Mouse (Mus musculus) lung, adult 2 months (tissue): ENCODE measurements around the gene Nfkbid. TPM values are rescaled to one million over a fixed set of nuclear protein-coding genes. Genes with fewer than 3 reads are reported as not detected.
"Not testable (repeated sequence)": the region's sequence is repeated elsewhere in the genome, so short reads cannot be mapped to it uniquely, and the experiment has no call there.

Source experiments
- DNase-seq: peaks from one replicate; pipeline ENCODE4 v3.0.0; 2022
- H3K4me1 ChIP-seq: fragments of 200-500 bp; 2 replicates; pipeline ENCODE4 v1.6.1; 2011; ENCODE audit warnings: low read length; ENCODE audit not compliant: control insufficient read depth, insufficient read depth
- H3K4me3 ChIP-seq: fragments of 200-500 bp; replicated peaks from 2 replicates; pipeline ENCODE3; 2011; ENCODE audit warnings: low read depth, mild to moderate bottlenecking, control low read depth, low read length; ENCODE audit errors: extremely low read depth
- CTCF ChIP-seq: fragments of 200-500 bp; IDR thresholded peaks from 2 replicates; pipeline ENCODE4 v1.5.1; 2011; ENCODE audit warnings: mild to moderate bottlenecking, low read length, control low read depth; ENCODE audit not compliant: insufficient read depth
- POLR2A ChIP-seq: fragments of 200-500 bp; IDR thresholded peaks from 2 replicates; pipeline ENCODE4 v1.6.1; 2011; ENCODE audit warnings: low read depth, mild to moderate bottlenecking, control low read depth, low read length, borderline replicate concordance; ENCODE audit errors: extremely low read depth
- WGBS: fragments of 180-500 bp; shearing (Covaris S2); methylation state at CpG from one replicate; pipeline ENCODE4 v1.1.7; 2018; 5-methylcytosine and 5-hydroxymethylcytosine counted together
- polyA plus RNA-seq: library from polyadenylated mRNA; depleted of rRNA; stranded (reverse); fragments of >200 nt; gene quantifications from 2 replicates; pipeline ENCODE4 v1.2.3, GENCODE M21; 2012; rRNA removed

Nfkbid gene
- polyA plus RNA-seq, 1 experiment, result 8.6 TPM

GRCm38 (mm10) chr7:30457629-30458330 is 36.2 kb downstream of the Nfkbid start, which contains the start of the genes Kirrel2 and Nphs1:
Kirrel2 (minus strand) TSS chr7:30457690.
Nphs1 (plus strand) TSS chr7:30458315.
- 6% methylated on average over 16 of the region's 16 CpGs for WGBS
- TF ChIP-seq CTCF, result no peak
- no peak for TF ChIP-seq POLR2A
- DNase-seq, result no peak

GRCm38 (mm10) chr7:30459484-30459883 is 38.0 kb downstream of the Nfkbid start:
- TF ChIP-seq CTCF (no peak), POLR2A (no peak)
- H3K4me3 ChIP-seq, result no peak overlapping the region
- DNase-seq, result no peak
- no peaks in the 10 kb centered on the region for H3K4me1 ChIP-seq
- WGBS, result 36% methylated on average over 6 of the region's 6 CpGs

More at GRCm38 (mm10) chr7:30457629-30458330, 36.2 kb downstream of the Nfkbid start, which contains the start of the genes Kirrel2 and Nphs1:
- no peaks in the 10 kb centered on the region for H3K4me1 ChIP-seq
- no peak within 1 kb of the TSS for H3K4me3 ChIP-seq

GRCm38 (mm10) chr7:30463568-30463967 is 42.0 kb downstream of the Nfkbid start:
- H3K4me1 ChIP-seq, result no peaks in the 10 kb centered on the region
- no peak for DNase-seq
- H3K4me3 ChIP-seq, result no peak overlapping the region
- 32% methylated on average over 7 of the region's 7 CpGs for WGBS
- TF ChIP-seq POLR2A (no peak), CTCF (no peak)

- H3K4me3 ChIP-seq, result no peak overlapping the region
- TF ChIP-seq CTCF, result no peak
- no peak for TF ChIP-seq POLR2A
- H3K4me1 ChIP-seq, result no peaks in the 10 kb centered on the region
- 16% methylated on average over 4 of the region's 4 CpGs for WGBS
- no peak for DNase-seq
Measured at GRCm38 (mm10) chr7:30463996-30464395, 42.5 kb downstream of the Nfkbid start.

- H3K4me3 ChIP-seq, result no peak overlapping the region
- WGBS, result 20% methylated on average over 6 of the region's 6 CpGs
Measured at GRCm38 (mm10) chr7:30464816-30465300, 43.3 kb downstream of the Nfkbid start.

GRCm38 (mm10) chr7:30472411-30472810 is 50.9 kb downstream of the Nfkbid start:
- WGBS, result 41% methylated on average over 5 of the region's 5 CpGs
- H3K4me1 ChIP-seq, result no peaks in the 10 kb centered on the region
- H3K4me3 ChIP-seq, result no peak overlapping the region
- TF ChIP-seq CTCF (peak; percentile 44; the same call in 1 of the 2 replicates), POLR2A (no peak)
- DNase-seq, result peak; percentile 12

More at GRCm38 (mm10) chr7:30464816-30465300, 43.3 kb downstream of the Nfkbid start:
- no peak for DNase-seq
- no peak for TF ChIP-seq POLR2A
- no peak for TF ChIP-seq CTCF
- H3K4me1 ChIP-seq, result no peaks in the 10 kb centered on the region

- H3K4me1 ChIP-seq, result no peaks in the 10 kb centered on the region
- WGBS, result 59% methylated on average over 4 of the region's 4 CpGs
- DNase-seq, result no peak
- H3K4me3 ChIP-seq, result no peak overlapping the region
- TF ChIP-seq CTCF (no peak), POLR2A (no peak)
Measured at GRCm38 (mm10) chr7:30474999-30475398, 53.5 kb downstream of the Nfkbid start.

- not testable (repeated sequence) for H3K4me3 ChIP-seq, DNase-seq, H3K4me1 ChIP-seq
- WGBS, result 78% methylated on average over 6 of the region's 7 CpGs
Measured at GRCm38 (mm10) chr7:30476136-30476535, 54.6 kb downstream of the Nfkbid start.

GRCm38 (mm10) chr7:30477415-30478381 is 56.2 kb downstream of the Nfkbid start:
- Histone ChIP-seq H3K4me3 (no peak overlapping the region), H3K4me1 (no peaks in the 10 kb centered on the region)
- no peak for DNase-seq
- TF ChIP-seq CTCF (no peak), POLR2A (no peak)
- 10% methylated on average over 24 of the region's 32 CpGs for WGBS

Other genes starting within 250 kb of the Nfkbid start
- gene Cox7a1, start 237.6 kb upstream of the Nfkbid start, polyA plus RNA-seq, result 14.1 and 42.3 TPM in 2 replicates
- 784 and 1,083 TPM in 2 replicates for gene Capns1, start 222.9 kb upstream of the Nfkbid start, polyA plus RNA-seq
- 95.6 and 110 TPM in 2 replicates for gene Polr2i, start 189.8 kb upstream of the Nfkbid start, polyA plus RNA-seq
- gene Tbcb, start 189.5 kb upstream of the Nfkbid start, polyA plus RNA-seq, result 38.4 and 41.6 TPM in 2 replicates
- not detected in 2 replicates for gene Ovol3, start 186.0 kb upstream of the Nfkbid start, polyA plus RNA-seq
- 0.21 and 0.55 TPM in 2 replicates for gene Thap8, start 141.6 kb upstream of the Nfkbid start, polyA plus RNA-seq
- gene Wdr62, start 141.3 kb upstream of the Nfkbid start, polyA plus RNA-seq, result 15.9 and 24.9 TPM in 2 replicates
- gene Clip3, start 130.0 kb upstream of the Nfkbid start, polyA plus RNA-seq, result 7.7 and 7.9 TPM in 2 replicates
- gene Alkbh6, start 113.0 kb upstream of the Nfkbid start, polyA plus RNA-seq, result 141 and 163 TPM in 2 replicates
- 14.5 and 21.5 TPM in 2 replicates for gene Syne4, start 106.9 kb upstream of the Nfkbid start, polyA plus RNA-seq
- 0.50 and 0.55 TPM in 2 replicates for gene E130208F15Rik, start 100.0 kb upstream of the Nfkbid start, polyA plus RNA-seq
- 14.2 and 21.4 TPM in 2 replicates for gene Sdhaf1, start 97.8 kb upstream of the Nfkbid start, polyA plus RNA-seq
- 8.7 and 10.9 TPM in 2 replicates for gene Lrfn3, start 59.0 kb upstream of the Nfkbid start, polyA plus RNA-seq
- 328 and 425 TPM in 2 replicates for gene Tyrobp, start 8.0 kb upstream of the Nfkbid start, polyA plus RNA-seq
- gene Hcst, start 1.9 kb upstream of the Nfkbid start, polyA plus RNA-seq, result 33.9 and 37.1 TPM in 2 replicates
- gene Aplp1, start 23.8 kb downstream of the Nfkbid start, polyA plus RNA-seq, result 9.5 and 11.8 TPM in 2 replicates
- not detected in 2 replicates for gene Kirrel2, start 36.0 kb downstream of the Nfkbid start, polyA plus RNA-seq
- gene Nphs1, start 36.6 kb downstream of the Nfkbid start, polyA plus RNA-seq, result not detected in 2 replicates
- 0.12 TPM in 1 of 2 replicates, not detected in the other for gene Prodh2, start 71.9 kb downstream of the Nfkbid start, polyA plus RNA-seq
- 21.4 and 24.0 TPM in 2 replicates for gene Arhgap33, start 113.3 kb downstream of the Nfkbid start, polyA plus RNA-seq
- 50.5 and 129 TPM in 2 replicates for gene Hspb6, start 130.4 kb downstream of the Nfkbid start, polyA plus RNA-seq
- gene Proser3, start 130.6 kb downstream of the Nfkbid start, polyA plus RNA-seq, result 10.2 and 12.4 TPM in 2 replicates
- 27.1 and 29.4 TPM in 2 replicates for gene Lin37, start 138.1 kb downstream of the Nfkbid start, polyA plus RNA-seq
- gene U2af1l4, start 141.6 kb downstream of the Nfkbid start, polyA plus RNA-seq, result 47.6 and 50.1 TPM in 2 replicates
- 2.2 and 3.9 TPM in 2 replicates for gene Gm49396, start 141.6 kb downstream of the Nfkbid start, polyA plus RNA-seq
- gene Psenen, start 141.9 kb downstream of the Nfkbid start, polyA plus RNA-seq, result 92.5 and 133 TPM in 2 replicates
- gene Igflr1, start 143.7 kb downstream of the Nfkbid start, polyA plus RNA-seq, result 9.6 and 12.0 TPM in 2 replicates
- 49.9 and 58.6 TPM in 2 replicates for gene Kmt2b, start 167.0 kb downstream of the Nfkbid start, polyA plus RNA-seq
- gene Zbtb32, start 177.2 kb downstream of the Nfkbid start, polyA plus RNA-seq, result 5.1 and 5.7 TPM in 2 replicates
- 8.5 and 8.6 TPM in 2 replicates for gene Upk1a, start 191.1 kb downstream of the Nfkbid start, polyA plus RNA-seq
- gene Cox6b1, start 204.4 kb downstream of the Nfkbid start, polyA plus RNA-seq, result 183 and 273 TPM in 2 replicates
- gene Etv2, start 214.1 kb downstream of the Nfkbid start, polyA plus RNA-seq, result not detected in 2 replicates
- gene Rbm42, start 228.6 kb downstream of the Nfkbid start, polyA plus RNA-seq, result 78.0 and 79.7 TPM in 2 replicates
- gene Haus5, start 243.3 kb downstream of the Nfkbid start, polyA plus RNA-seq, result 9.9 and 13.0 TPM in 2 replicates
- not detected in 2 replicates for gene Pmis2, start 249.9 kb downstream of the Nfkbid start, polyA plus RNA-seq